Mouse (Mus musculus): ENCODE data around the gene Hoxd13.

Hoxd13 gene

DNA sequence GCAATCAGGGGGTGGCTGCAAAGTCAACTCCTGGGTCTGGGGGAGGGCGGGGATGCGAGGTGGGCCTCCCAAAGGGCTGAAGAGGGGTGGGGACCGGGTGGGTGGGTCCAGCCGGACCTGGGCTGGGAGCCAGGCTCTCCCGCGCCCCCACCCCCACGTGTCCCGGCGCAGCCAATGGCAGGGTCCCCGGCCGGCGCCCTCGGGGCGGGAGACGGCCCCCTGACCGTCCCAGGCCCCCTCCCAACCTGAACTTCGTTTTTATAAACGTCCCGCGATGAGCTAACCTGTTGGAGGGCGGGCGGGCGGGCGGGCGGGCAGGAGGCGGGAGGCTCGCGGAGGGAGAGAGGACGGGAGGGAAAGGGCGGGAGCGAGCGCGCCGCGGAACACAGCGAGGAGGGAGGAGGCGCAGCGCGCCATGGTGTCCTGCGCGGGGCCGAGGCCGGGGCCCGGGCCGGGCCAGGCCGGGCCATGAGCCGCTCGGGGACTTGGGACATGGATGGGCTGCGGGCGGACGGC, at the start of gene Hoxd13:
Hoxd13 (plus strand) TSS at position 469 of the 516 bp plus-strand sequence.
- DNase-seq: no peak

DNA sequence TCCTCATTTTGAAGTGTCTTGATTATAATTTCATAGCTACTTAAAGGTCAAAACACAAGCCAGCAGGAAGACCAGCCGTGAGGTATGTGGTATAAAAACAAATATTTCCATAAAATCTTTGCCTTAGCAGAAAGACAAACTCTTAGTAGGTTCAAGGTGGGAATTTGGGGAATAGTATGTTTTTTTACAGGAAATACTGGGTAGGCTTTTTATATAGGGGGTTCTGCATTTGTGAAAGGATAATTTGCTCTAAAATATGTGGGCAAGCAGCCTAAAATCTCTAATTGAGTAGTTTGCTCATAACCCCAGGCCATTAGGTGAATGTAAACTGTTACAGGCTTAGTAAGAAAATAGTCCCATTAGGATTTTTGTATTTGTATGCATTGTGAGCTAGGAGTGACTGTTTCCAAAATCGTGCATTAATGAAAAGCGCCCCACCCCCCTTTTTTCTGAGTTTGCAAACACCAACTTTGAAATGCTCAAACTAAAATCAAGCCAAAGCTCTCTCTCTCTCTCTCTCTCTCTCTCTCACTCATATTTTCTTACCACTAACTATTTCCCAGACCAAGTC, 48.3 kb upstream of the Hoxd13 start:
- no peak for DNase-seq

DNA sequence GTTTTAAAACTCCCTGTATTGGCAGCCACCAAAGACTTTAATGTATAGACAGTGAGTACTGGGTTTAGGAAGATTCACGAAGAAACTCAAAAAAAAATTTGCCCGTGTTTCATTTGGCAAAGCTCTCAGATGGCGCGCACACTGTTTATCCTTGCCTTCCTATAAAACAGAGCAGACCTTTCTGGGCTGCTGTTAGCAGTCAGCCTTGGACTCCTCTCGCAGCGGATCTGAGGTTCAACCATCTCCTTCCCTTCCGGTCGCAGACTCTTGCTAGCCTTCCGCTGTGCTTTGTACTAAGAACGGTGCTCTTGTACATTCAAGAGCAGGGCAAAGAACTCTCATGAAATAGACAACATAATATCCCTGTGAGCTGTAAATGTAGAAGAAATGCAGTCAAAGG, 47.7 kb upstream of the Hoxd13 start:
- no peak for DNase-seq

DNA sequence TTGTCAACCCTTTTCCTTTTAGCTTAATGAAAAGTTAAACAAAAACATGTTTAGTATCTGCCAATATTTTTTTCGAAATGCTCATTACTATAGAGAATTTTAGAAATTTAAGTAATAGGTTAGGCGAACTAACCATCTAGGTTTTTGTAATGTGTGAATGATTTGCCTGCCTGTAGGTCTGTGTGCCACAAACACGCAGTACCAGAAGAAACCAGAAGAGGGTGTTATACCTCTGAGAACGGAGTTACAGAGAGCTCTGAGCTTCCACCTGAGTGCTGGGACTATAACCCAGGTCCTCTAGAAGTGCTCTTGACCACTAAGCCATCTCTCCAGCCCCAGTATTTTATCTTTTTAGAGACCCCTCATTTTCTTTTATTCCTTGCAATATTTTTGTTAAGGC, 32.7 kb upstream of the Hoxd13 start:
- DNase-seq: no peak

DNA sequence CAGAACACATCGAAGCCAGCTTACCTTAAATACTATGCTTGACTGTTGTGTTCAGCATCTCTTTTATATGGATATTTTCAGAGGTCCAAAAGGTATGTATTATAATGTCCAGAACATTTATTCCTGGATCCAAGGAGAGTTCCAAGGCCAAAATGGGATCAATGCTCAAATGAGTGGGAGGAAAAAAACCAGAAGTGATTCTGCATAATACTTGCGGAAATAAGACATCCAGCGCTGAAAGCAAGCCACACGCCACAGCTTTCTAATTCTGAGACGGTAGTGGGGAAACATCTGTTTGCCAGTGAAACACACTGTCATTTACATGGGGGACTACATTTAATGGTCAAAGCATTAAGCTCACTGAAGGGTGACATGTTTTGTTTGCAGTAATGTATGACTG, 25.7 kb upstream of the Hoxd13 start:
- DNase-seq: no peak

DNA sequence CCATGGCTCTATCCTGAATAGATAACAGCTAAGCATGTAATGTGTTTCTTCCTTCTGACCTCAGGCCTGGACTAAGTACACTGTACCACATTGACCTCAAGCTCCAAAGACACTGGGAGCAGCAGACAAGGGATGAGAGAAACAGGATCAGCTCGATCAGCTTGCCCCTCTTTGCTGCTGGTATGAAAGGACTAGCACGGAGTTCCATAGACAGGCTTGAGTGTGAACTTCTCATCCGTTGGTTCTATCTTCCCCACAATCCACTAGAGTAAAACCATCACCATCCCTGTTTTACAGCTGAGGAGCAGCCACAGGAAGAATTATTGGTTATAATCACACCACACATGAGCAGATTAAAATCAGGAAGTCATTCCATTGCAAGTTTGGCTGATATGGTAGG, 22.5 kb upstream of the Hoxd13 start:
- no peak for DNase-seq

DNA sequence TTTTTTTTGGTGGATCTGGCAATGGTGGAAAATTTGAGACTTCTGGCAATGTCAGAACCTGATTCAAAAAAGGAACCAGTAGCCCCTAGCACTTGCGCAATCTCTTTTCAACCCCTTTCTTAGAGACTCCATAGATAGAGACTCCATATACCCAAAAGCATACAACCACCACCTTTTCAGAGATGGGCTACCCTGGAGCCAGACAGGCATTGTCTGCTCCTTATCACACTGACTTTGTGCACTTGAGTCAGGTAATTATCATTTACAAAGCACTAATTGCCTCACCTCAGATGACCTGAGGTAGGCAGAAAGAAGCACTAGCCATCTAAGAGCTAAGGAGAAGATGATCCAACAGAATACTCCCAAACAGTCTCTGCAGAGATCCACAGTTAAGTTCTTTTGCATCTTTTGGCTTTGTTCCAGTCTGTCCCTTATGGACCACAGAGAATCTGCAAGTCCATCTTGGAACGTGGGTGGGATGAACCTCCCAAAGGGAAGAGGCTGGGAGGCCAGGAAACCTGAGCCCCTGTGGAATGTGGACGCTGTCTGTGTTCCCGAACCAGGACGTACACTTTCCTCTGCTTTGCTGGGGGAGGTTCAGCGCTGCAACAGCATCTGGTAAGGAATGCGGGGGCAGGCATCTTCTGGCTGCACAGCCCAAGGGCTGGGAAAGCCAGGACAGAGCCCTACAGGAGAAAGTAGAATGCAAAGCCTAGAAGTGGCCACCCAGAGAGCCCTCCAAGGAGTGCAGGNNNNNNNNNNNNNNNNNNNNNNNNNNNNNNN, 20.8 kb upstream of the Hoxd13 start:
- no peak for DNase-seq

DNA sequence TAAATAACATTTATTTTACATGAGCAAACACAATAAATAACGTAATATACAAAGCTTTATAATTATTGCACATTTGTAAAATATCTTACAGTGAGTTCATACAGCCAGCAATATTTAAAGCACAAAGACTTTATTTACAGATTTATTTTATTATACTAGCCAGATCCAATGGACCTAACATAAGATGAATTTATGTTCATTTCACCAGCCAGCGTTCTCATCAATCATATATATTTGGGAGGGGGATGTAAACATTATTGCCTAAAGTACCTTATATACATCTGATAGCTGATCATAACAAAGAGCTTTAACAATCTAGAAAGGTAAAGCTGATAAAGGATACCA, 15.1 kb upstream of the Hoxd13 start:
- DNase-seq: no peak

DNA sequence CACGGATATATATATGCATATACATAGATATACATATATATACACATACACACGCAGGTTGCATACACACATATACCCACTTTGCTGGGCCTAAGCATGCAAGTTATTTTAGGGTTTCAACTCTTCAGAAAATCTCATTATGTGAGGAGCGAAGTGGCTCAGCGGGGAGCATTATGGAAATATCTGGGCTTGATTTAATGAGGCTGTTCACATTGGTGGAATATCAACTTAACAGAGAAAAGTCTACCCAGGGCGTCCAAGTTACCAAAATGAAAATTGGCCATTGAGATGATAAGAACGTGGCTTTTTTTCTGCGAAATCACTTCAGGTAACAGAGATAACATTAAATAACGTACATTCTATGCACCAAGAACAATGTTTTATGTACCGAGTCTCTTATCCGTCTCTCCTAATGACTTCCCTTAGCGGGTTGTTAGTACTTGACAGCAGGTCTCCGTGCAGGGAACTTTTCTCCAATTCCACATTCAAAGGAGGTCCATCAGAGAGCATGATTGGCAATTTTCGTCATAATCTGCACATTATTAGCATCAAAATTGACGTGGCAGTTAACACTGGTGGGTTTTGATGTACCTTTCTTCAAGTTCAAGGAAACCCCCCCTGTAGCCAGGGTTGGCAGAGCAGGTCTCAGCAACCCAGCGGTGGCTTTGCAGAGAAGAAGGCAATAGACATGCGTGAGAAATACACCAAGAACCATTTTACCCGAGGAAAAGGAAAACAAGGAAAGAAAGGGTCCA, 14.2 kb upstream of the Hoxd13 start:
- no peak for DNase-seq

DNA sequence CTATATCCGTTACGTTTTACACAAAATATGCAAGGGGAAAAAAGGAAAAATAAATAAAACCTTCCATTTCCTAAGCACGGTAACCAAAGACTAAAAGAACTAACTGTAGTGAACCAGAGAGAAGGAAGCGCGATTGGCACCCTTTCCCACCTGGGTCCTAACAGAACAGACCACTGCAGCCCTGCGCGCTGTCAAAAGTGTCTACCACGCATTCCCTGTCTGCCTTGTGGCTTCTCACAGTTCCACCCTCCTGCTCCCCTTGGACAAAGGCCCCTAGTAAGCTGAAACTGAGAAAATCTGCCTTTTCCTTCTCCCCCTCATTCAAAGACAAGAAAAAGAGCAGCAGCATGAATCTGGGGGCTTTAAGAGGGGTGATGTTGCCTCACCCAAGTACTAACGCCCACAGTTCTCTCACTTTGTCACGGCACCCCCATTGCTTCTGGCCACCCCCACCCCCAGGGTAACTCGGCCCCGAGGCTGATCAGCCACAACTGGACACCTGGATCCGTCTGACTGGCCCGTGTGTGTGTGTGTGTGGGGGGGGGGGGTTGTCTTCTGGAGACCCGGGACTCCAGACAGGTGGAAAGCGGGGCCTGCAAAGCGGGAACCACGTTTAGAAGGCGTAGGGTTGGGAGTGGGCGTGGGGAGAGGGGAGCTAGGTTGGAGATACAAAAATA, 13.2 kb upstream of the Hoxd13 start:
- no peak for DNase-seq

DNA sequence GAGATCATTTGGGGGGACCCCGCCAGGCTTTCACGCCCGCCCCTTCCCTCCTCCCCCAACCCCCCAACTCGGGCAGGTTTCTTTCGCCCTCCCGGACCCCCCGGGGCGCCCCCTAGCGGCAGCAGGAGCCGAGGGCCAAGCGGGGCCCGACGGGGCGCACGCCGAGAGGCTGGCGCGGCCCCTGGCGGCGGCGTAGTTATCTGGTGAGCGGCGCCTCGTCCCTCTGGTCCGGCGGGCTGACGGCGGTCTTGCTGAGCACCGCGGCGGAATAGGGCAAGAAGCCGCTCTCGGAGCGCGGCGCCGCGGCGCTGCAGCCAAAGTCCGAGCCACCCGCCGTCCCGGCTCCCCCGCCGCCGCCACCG, 12.7 kb upstream of the Hoxd13 start:
- no peak for DNase-seq

DNA sequence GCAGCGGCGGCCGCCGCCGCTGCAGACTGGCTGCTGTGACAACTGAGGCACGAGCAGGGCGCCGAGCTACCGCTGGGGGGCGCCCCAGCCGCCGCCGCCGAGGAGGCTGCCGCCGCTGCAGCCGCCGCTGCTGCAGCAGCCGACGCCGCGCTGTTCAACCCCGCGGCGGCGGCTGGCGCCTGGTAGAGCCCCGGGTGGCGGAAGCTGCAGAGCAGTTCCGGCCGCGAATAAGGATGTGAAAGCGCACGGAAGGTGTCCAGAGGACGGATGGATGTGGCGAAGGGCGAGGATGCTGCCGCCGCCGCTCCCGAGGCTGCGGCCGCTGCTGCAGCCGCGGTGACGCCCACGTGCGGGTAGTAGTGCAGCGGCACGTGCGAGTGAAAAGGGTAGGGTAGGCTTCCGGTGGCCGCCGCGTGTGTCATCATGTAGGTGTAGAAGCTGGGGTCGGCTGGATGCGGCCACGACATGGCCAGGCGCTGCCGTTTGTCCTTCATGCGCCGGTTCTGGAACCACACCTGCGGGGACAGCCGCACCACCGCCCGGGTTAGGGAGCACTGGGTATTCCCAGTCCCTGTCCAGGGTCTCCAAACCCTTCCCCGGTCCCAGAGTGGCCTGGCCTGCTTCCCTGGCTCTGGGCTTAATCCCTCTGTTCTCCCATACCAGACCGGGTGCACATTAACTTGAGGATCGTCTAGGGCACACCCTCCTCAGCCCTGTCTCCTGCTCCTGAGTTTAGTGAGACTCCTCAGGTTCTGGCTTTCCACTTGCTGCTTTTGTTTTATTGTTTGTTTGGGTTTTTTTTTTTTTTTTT, 12.1 kb upstream of the Hoxd13 start:
- no peak for DNase-seq

DNA sequence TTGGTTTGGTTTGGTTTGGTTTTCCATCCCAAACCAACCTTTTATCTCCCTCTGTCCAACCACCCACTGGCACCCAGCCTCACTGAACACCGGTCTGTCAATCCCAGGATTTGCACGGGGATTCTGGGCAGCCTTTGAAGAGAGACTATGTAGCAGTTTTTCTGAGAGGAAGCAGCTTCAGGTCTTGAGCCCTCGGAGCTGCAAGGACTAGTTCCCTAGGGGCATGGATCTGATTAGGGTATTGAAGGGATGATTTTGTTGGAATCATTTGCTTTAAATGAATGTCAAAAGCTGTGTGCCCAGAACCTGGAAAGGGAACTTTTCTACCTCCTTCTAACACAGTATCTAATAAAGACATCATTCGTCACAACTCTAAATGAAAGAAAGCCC, 11.5 kb upstream of the Hoxd13 start:
- DNase-seq: no peak

DNA sequence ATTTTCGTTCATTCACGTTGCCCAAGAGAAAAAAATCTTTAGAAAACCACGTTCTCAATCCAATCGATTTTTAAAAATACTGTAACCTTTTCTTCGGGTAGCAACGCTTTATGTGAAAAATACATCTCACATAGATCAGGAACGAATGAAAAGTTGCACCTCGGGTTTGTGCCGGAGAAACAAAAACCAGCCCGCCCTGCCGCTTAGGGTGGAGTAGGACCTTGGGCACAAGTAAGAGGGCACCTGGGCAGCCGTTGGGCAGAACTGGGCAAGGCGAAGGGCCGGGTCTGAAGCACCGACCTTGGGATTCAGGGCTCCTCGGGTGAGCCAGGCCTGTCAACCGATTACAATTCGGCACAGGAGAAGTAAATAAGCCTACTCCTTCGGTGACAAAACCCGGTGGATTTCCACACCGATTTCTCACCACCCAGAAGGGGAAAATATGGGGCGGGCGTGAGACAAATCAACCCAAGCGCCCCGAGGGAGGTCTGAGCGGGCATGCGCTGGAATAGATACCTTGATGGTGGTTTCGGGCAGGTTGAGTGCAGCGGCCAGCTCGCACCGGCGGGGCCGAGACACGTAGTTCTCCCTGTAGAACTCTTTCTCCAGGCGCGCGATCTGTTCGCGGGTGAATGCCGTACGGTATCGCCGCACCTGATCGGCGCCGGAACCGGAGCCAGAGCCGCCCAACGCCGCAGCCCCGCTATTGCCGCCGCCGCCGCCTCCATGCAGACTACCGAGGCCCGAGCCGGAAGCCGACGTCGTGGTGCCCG, 10.7 kb upstream of the Hoxd13 start:
- DNase-seq: no peak

DNA sequence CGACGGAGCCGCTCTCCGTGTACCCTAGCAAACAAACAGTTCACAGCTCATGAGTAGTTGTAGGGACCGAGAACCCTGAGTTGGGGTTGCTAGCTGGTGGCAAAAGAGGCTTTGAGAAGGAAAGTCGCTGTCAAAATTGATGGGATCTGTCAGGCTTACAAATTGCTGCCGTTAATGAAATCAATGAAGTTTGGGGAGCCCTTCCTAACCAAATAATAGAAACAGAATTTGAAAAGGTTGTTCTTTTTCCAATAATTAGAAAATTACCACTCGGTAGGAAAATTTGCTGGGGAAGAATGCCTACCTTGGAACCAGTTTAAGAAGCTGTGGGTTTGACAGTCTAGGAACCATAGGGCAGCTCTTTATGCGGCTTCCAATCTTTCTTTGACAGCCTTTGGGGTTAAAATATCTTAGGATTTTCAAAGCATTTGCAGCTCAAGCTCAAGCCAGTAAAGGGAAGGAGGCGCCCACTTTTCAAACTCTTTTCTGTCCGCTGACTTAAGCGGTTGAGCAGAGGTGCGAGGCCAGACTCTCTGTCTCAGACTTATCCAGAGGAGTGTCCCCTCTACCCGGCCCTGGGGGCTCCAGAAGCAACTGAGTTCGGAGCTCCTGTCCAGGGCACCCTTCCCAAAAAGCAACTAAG, 10.0 kb upstream of the Hoxd13 start:
- DNase-seq: no peak

DNA sequence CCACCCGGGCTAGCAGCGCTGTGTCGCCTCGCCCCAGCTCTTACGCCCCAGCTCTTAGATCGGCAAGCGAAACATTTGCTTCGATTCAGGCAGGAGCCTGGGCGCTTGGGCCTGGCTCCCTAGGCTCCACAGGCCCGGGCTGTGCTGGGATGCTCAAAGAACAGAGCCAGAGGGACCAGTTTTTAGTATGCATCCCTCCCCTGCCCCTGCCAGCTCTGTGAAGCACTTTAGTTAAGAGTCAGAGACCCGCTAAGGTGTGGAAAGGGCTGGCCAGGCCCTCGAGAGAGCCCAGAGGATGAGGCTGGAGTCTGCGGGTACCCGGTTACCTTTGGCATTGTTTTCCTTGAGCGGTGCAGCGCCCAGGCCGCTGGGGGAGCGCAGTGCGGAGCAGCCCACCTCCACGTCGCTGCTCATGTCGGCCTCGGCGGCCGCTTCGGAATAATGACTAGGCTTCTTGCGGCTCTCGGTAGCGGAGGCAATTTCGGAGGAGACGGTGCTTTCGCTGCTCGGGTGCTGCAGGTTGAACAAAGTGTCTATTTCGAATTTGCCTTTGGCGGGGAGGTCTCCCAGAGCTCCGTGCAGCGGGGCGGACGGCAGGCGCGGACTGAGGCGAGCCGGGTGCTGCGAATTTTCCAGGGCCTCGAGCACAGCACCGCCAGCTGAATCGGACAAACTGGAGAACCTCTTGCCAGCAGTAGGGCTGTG, 9.3 kb upstream of the Hoxd13 start:
- DNase-seq: no peak

DNA sequence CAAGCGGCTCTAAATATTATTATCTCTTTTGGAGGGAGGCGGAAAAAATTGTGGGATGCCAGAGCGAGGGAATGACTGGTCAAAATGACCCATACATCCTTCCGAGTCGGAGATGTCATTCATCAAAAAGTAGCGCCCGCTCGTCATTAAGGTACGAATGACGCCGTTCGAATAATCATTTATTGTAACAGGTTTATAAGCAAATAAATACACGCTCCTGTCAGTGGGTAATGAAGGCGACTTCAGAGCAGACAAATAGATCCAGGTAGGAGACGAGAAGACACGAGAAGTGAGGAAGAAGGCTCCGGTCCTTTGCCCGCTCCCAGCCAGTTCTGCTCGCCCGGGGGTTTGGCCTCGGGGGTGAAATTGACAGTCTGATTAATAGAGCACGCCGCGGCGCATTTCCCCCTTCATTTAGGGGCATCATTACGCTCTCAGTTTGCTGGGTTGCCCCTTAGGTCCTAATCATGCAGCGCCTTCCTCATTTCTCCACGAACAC, 8.6 kb upstream of the Hoxd13 start, which contains the start of gene Evx2:
Evx2 (minus strand) TSS at position 51 of the 499 bp plus-strand sequence.
- DNase-seq: no peak

DNA sequence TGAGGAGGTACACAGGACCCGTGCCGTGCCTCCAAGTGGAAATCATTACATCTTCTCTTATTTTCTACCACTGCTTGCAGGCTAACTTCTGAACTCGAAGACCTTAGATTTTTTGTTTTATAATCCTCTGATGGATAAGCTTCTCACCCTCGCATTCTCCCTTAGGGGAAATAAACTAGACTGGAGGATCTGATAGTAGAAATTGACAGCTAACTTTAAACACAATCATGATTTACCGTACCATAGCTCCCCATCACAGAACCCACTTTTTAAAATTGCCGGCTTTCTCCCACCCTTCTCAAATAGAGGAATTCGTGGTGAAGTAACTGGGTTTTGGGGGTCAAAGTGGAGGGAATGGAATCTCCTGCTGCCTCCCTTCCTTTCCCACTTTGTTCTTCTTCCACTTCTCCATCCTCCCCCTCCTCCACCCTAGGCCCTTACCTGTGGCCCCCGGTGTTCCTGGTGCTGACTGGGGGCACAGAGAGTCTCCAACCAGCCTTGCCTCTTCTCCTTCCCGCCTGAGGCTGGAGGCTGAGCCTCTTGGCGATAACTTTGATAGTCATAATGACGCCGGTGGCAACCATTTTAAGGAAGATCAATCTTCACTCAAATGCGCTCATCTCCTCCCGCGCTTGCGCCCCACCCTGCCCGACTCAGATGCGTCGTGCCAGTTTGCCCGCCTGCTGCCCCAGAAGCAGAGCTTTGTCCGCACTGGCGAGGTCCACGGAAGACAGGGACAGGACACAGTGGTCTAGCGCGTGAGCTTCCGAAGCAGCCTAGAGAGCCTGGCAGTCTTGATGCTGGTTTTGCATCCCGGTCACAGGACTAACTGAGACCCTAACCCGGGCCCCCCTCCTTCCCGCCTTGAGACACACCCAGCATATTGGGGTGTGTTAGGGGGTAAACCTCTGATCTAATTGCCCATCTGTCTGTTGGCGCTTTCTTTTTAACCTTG, 7.4 kb upstream of the Hoxd13 start:
- DNase-seq: no peak

DNA sequence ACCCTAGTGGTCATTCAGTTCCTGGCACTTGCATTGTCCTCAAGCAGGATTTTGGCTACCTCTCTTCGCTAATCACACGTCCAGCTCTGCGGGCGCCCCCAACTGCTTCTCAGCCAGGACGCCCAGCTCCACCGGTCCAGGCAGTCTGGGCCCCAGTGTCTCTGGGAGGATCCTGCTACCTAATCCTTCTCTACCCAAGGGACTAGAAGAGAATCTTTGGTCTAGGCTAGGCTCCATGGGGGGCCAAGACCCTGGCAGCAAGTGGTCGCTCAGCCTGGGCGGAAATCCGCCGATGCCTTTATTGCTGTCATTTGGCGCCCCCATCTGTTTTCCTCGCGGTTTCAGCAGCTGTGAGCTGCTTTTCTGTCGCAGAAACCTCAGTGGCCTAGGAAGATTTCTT, 6.4 kb upstream of the Hoxd13 start:
- DNase-seq: no peak
